Mouse (Mus musculus): Measurements from ENCODE around the gene 4930452B06Rik.

DNA sequence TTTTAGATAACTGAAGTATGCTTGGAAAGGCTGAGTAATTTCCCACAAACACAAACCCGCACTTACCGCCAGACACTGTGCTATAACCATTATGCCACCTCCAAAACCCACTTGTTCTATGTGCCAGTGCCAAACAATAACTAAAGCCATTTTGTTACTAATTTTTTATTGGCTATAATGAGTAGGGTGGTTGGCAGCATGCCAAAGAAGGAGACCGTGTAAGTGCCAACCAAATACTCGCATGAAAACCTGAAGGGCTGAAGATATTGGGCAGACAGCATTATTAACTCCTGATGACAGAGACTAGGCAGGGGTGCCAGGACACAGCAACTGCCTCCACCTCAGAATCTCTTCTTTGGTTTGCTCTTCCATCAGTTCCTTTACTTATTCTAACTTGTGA, 203.1 kb downstream of the 4930452B06Rik start:
- TF ChIP-seq CTCF (conservative IDR thresholded peaks at IDR 0.05; ENCODE audit: low read length) (no peak), POU5F1 (IDR thresholded peaks at IDR 0.05; ENCODE audit: borderline replicate concordance, low read length) (no peak), NANOG (IDR thresholded peaks at IDR 0.05; ENCODE audit: borderline replicate concordance, low read length) (no peak)

Data from E14TG2a.4 (cell line).